Mouse (Mus musculus) forebrain, embryonic 13.5 days (tissue): ENCODE results near the gene Agap1. TPM values are rescaled to one million over a fixed set of nuclear protein-coding genes. Genes with fewer than 3 reads are reported as not detected.

Source experiments
- ATAC-seq: fragments of 200-750 bp; cut with Nextera tagmentation; 2 replicates; pipeline ENCODE4 v1.8.0; 2017
- H3K27ac ChIP-seq: fragments of 300-500 bp; sonication (generic); 2 replicates; pipeline ENCODE4 v1.5.1; 2015; ENCODE audit warnings: inconsistent platforms, mild to moderate bottlenecking, moderate library complexity
- H3K27me3 ChIP-seq: fragments of 300-500 bp; sonication (generic); 2 replicates; pipeline ENCODE4 v1.6.1; 2015; ENCODE audit warnings: mild to moderate bottlenecking, inconsistent platforms
- H3K36me3 ChIP-seq: fragments of 300-500 bp; sonication (generic); 2 replicates; pipeline ENCODE4 v1.6.1; 2015; ENCODE audit warnings: mild to moderate bottlenecking, inconsistent platforms; ENCODE audit not compliant: poor library complexity, severe bottlenecking
- H3K4me1 ChIP-seq: fragments of 300-500 bp; sonication (generic); 2 replicates; pipeline ENCODE4 v1.6.1; 2015; ENCODE audit warnings: inconsistent platforms
- H3K4me2 ChIP-seq: fragments of 300-500 bp; sonication (generic); 2 replicates; pipeline ENCODE4 v1.6.1; 2015; ENCODE audit warnings: inconsistent platforms, mild to moderate bottlenecking, moderate library complexity
- H3K4me3 ChIP-seq: fragments of 300-500 bp; sonication (generic); 2 replicates; pipeline ENCODE4 v1.5.1; 2015; ENCODE audit warnings: mild to moderate bottlenecking, inconsistent platforms
- H3K9ac ChIP-seq: fragments of 300-500 bp; sonication (generic); 2 replicates; pipeline ENCODE4 v1.6.1; 2015; ENCODE audit warnings: mild to moderate bottlenecking, inconsistent platforms
- H3K9me3 ChIP-seq: fragments of 300-500 bp; sonication (generic); replicated peaks from 2 replicates; pipeline ENCODE4 v1.6.1; 2016; ENCODE audit warnings: inconsistent platforms
- WGBS: fragments of 180-500 bp; shearing (Covaris S2); methylation state at CpG from one replicate; pipeline ENCODE4 v1.1.7; 2015; 5-methylcytosine and 5-hydroxymethylcytosine counted together
- polyA plus RNA-seq: library from polyadenylated mRNA; unstranded; fragments of >200 nt; fragmentation: Nextera tagmentation; extraction: Ambion mirVana; gene quantifications from 2 replicates; pipeline ENCODE4 v1.2.1, GENCODE M21; 2015

The Agap1 gene
- polyA plus RNA-seq, 1 experiment from 2014 or later = 25.4 TPM

DNA sequence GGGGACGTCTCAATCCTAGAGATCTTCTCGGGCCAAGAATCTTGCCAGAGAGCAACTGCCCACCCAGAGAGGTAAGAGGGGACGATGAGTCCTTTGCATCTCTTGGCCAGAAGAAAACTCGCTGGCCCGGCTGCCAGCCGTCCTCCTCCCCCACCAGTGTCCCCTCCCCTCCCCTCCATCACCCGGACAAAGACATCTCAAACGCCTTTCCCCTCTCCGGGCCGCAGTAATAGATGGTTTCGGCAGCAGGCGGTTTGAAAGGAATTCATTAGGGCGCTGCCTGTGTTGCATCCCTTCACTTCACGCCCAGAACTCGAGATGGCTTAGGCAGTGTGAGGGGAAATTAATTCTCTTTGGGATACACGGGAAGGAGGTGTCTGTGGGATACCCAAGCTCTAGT is 478.0 kb downstream of the Agap1 start:
- ATAC-seq = no peak
- no peak overlapping the region for H3K9ac ChIP-seq
- no peaks in the 10 kb centered on the region for H3K9me3 ChIP-seq
- peaks cover 68% of the 10 kb centered on the region for H3K4me1 ChIP-seq
- no peaks in the 10 kb centered on the region for H3K36me3 ChIP-seq
- H3K4me2 ChIP-seq = no peak overlapping the region
- no peak overlapping the region for H3K4me3 ChIP-seq
- no peak overlapping the region for H3K27ac ChIP-seq
- peaks cover 100% of the 10 kb centered on the region for H3K27me3 ChIP-seq
- WGBS = under 1% methylated on average over 16 of the region's 16 CpGs

DNA sequence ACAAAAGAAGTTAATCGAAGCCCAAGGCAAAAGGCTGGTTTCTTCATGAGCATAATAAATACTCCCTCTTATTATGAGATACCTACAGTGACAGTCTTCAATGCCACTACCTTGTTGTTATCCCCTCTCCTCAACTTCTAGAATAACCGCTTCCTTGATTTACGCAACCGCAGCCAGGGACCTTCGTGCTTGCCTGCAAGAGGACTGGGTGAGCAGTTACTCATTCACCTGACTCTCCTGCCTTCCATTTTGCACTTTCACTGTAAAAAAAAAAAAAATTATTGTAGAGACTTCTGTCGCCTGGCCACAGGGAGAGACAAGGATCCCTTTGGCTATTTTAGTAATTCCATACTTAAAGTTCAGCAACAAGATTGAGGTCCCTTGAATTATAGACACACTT is 478.4 kb downstream of the Agap1 start:
- Histone ChIP-seq H3K4me2 (no peak overlapping the region), H3K4me3 (no peak overlapping the region), H3K9me3 (no peaks in the 10 kb centered on the region), H3K4me1 (peaks cover 68% of the 10 kb centered on the region), H3K27me3 (peaks cover 100% of the 10 kb centered on the region), H3K36me3 (no peaks in the 10 kb centered on the region), H3K9ac (no peak overlapping the region), H3K27ac (no peak overlapping the region)
- 2% methylated on average over 6 of the region's 6 CpGs for WGBS
- ATAC-seq = no peak

DNA sequence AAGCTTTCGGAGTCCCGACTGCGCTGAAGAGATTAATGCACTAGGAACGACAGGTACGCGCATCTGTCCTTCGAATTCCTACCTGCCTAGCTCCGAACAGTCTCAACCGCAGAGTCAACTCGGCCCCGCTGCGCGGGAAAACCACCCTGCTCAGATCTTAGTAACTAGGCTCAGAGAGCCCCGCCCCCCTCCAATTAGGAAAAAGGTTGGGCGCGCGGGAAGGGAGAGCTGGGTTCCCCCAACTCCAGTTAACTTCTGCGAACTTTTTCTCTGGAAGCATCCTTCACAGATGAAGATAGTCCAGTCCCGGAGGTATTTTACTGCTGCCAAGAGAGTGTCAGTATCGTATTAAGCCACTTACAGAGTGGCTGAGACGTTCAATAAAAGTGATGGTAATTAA is 479.2 kb downstream of the Agap1 start:
- H3K36me3 ChIP-seq = no peaks in the 10 kb centered on the region
- H3K4me1 ChIP-seq = peaks cover 66% of the 10 kb centered on the region
- WGBS = 0% methylated on average over 21 of the region's 21 CpGs
- H3K27me3 ChIP-seq = peaks cover 100% of the 10 kb centered on the region
- H3K4me3 ChIP-seq = no peak overlapping the region
- peak overlapping the region; percentile 6; the same call in 1 of the 2 replicates for H3K4me2 ChIP-seq
- H3K27ac ChIP-seq = no peak overlapping the region
- ATAC-seq = no peak
- H3K9me3 ChIP-seq = no peaks in the 10 kb centered on the region
- no peak overlapping the region for H3K9ac ChIP-seq

DNA sequence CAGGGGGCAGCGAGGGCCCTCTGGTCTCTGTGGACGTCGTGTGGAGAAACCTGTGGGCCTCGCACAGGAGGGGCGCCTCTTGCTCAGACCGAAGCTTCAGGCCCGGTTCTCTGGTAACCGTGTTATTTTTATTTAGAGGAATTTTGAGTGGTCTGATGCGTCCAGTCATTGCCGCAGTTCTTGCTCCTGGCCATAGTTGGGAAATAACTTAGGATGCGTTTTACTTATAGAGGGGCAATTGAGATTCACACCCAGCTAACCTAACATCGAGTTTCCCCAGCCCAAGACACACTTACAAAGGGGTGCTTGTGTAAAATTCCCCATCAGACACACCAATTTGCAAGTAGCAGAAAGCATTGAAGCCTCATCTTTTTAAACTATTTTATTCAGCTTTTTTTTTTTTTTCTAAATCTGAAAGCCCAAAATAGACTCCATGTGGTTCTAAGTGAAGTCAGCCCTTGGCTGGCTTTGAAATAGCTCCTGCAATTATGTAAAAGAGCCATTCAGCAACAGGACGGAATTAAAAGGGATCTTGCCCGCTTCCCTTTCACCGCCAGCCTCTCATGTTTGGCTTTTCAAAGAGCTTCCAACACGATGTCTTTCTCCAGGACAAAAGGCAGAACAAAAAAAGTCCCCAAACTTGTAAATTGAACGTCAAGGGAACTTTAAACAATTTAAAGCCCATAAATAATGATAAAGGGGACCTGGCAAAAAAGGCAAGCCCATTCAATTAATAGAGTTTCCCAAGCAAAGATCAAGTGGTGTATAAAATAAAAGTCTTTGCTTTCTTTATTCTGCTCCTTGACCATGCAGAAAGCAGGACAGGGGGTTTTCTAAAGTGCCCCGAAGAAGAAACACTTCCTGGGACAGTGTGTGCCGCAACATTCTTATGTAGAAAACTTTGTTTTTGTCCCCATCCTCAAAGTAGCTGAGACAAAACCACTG is 480.0 kb downstream of the Agap1 start:
- no peak overlapping the region for H3K27ac ChIP-seq
- H3K27me3 ChIP-seq = peaks cover 100% of the 10 kb centered on the region
- under 1% methylated on average over 19 of the region's 19 CpGs for WGBS
- H3K4me1 ChIP-seq = peaks cover 60% of the 10 kb centered on the region
- H3K9ac ChIP-seq = no peak overlapping the region
- no peak overlapping the region for H3K4me2 ChIP-seq
- no peaks in the 10 kb centered on the region for H3K9me3 ChIP-seq
- ATAC-seq = no peak
- no peak overlapping the region for H3K4me3 ChIP-seq
- H3K36me3 ChIP-seq = no peaks in the 10 kb centered on the region

DNA sequence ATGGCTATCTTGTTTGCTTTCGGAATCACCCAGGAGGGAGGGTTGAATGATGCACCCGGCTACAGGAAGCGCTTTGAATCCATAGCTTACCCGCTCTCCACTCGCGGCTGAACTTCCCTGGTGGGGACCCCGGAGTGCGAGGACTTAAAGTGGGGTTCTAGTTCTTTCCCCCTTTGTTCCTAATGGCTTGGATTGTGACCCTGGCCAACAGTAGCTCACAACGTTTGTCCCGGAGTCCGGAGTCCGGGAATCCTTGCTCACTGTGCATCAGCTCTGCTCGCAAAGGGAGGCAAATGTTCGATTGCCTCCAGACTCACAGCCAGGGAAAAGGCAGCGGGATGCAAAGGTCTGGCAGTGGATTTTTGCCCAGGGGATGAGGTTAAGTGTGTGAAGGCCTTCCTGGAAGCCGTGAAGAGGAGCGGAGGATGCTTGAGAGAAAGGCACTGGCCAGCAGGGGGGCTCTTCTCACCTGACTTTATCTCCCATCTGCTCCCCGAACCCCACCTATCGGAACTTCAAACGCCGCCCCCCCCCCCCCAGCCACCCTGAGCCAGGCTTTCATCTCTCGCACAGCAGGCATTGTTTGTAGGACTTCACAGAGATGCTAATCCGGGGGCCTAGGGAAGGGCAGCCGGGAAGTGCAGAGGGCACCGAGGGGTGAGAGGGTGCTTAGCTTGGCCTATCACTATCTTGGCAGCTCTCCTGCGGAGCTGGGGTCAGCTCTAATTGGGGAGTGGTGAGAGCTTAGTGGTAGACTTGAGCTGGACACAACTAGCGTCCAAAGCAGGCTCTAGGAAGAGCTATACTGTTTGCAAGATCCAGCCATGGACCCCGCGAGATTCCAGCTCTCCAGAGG is 481.1 kb downstream of the Agap1 start:
- Histone ChIP-seq H3K9me3 (no peaks in the 10 kb centered on the region), H3K27ac (no peak overlapping the region), H3K4me2 (no peak overlapping the region), H3K36me3 (no peaks in the 10 kb centered on the region), H3K27me3 (peaks cover 99% of the 10 kb centered on the region), H3K4me1 (peaks cover 52% of the 10 kb centered on the region), H3K4me3 (no peak overlapping the region), H3K9ac (no peak overlapping the region)
- ATAC-seq = no peak
- 1% methylated on average over 27 of the region's 29 CpGs for WGBS

DNA sequence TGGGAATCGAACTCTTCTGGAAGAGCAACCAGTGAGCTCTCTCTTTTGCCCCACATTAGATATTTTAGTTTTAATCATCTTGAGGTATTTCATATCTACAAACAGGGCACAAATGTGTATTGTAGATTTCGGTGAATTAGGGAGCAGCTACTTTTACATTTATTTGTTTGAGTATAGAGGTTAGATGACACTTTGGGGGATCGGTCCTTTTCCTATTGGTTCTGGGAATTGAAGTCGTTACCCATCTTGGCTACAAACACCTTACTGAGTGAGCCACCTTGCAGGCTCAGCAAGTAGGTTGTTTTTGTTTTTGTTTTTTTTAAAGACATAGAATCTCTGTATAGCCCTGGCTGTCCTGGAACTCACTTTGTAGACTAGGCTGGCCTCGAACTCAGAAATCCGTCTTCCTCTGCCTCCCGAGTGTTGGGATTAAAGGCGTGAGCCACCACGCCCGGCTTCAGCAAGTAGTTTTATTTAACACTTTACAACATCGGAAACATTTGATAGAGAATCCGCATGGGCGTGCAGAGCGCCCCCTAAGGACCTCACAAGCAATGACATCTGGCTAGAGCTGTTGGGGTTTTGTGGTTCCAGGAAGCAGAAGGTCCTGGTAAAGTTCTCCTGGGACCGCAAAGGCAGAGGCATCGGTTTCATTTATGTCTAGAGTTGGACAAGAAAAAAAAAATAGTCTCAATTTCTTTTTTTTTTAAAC is 484.4 kb downstream of the Agap1 start:
- Histone ChIP-seq H3K27me3 (peaks cover 99% of the 10 kb centered on the region), H3K4me1 (peaks cover 39% of the 10 kb centered on the region), H3K4me2 (no peak overlapping the region), H3K9ac (no peak overlapping the region), H3K4me3 (no peak overlapping the region), H3K9me3 (no peaks in the 10 kb centered on the region), H3K27ac (no peak overlapping the region), H3K36me3 (no peaks in the 10 kb centered on the region)
- no peak for ATAC-seq
- WGBS = 20% methylated on average over 16 of the region's 16 CpGs

DNA sequence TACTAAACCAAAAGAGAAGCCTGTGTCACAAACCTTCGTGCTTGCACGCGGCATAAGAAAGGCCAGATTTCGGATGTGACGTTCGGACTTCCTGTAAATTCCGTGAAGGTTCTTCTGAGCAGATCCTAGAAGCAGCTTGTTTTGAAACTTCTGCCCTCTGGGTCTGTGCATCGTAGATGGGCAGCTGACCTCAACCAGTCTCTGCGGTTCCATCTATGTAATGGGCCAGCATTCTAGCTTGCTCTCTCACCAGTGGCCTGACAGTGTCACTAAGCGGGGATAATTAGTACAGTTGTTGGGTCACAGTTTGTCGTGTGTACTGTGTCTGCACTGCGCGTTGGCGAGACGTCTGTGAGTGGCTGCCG is 485.0 kb downstream of the Agap1 start:
- 28% methylated on average over 16 of the region's 16 CpGs for WGBS
- ATAC-seq = no peak
- peaks cover 34% of the 10 kb centered on the region for H3K4me1 ChIP-seq
- no peaks in the 10 kb centered on the region for H3K9me3 ChIP-seq
- H3K9ac ChIP-seq = no peak overlapping the region
- H3K27ac ChIP-seq = no peak overlapping the region
- H3K4me2 ChIP-seq = no peak overlapping the region
- H3K4me3 ChIP-seq = no peak overlapping the region
- peaks cover 99% of the 10 kb centered on the region for H3K27me3 ChIP-seq
- H3K36me3 ChIP-seq = no peaks in the 10 kb centered on the region

DNA sequence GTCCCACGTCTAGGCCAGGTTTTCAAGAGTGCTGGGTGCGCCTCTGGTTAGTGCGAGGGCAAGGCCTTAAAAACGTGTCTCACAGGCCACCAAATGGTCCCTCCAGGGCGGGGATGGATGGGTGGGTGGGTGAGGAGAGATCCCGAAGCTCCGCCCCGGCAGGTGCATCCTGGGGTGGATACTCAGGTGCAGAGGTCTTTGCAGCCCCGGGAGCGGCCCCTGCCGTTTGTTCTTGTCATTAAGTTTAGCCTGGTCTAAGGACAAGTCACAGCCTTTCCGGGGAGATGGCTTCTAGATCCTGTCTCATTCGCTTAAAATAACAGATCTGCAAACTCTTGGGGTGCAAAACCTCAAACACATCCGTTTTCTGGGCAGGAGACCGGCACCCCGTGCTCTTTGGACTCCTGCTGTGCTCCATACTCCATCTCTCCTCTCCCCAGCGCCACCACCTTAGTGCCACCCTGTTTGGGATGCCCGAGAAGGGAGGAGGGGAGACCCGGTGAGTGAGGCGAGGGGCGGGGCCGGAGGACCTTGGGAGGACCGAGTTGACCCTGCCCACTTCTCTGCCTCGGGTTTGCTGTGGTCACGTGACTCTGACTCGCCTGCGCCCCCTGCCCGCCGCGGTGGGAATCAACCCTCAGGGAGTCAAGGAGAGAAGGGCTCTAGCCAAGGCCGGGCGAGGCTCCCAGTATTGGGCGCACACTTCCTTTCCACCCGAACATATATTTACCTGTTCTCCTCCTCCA is 485.5 kb downstream of the Agap1 start:
- no peak overlapping the region for H3K4me2 ChIP-seq
- peaks cover 28% of the 10 kb centered on the region for H3K4me1 ChIP-seq
- no peak overlapping the region for H3K9ac ChIP-seq
- no peak for ATAC-seq
- 3% methylated on average over 34 of the region's 34 CpGs for WGBS
- no peaks in the 10 kb centered on the region for H3K9me3 ChIP-seq
- peaks cover 99% of the 10 kb centered on the region for H3K27me3 ChIP-seq
- no peak overlapping the region for H3K4me3 ChIP-seq
- no peak overlapping the region for H3K27ac ChIP-seq
- no peaks in the 10 kb centered on the region for H3K36me3 ChIP-seq

DNA sequence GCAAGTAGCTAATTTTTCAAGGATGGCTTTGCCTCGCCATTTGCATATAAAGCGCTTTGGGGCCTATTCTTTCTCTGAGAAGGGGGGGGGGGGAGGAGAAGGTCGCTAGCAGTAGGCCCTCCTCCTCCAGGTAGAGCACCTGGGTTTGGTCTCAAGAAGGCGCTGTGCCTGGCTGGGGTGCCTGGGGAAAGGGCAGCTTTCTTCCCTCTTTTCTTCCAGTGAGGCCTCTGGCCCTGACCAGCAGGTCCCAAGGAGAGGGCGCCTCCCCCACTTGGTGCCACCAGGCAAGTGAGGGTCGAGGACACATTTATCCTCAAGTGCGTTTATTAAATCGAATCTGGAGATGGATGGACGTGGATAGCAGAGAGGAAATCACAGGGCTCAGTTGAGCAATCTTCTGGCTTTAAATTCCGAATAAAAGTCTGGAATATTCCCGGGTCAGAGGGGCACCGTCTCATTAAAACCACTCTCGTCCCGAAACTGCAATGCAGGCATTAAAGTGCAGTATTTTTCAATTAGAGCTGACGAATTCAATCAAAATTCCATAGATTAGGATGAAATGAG is 486.4 kb downstream of the Agap1 start:
- Histone ChIP-seq H3K4me3 (no peak overlapping the region), H3K27ac (no peak overlapping the region), H3K36me3 (no peaks in the 10 kb centered on the region), H3K4me2 (no peak overlapping the region), H3K27me3 (peaks cover 99% of the 10 kb centered on the region), H3K9ac (no peak overlapping the region), H3K9me3 (no peaks in the 10 kb centered on the region), H3K4me1 (peaks cover 20% of the 10 kb centered on the region)
- no peak for ATAC-seq
- 6% methylated on average over 15 of the region's 15 CpGs for WGBS

DNA sequence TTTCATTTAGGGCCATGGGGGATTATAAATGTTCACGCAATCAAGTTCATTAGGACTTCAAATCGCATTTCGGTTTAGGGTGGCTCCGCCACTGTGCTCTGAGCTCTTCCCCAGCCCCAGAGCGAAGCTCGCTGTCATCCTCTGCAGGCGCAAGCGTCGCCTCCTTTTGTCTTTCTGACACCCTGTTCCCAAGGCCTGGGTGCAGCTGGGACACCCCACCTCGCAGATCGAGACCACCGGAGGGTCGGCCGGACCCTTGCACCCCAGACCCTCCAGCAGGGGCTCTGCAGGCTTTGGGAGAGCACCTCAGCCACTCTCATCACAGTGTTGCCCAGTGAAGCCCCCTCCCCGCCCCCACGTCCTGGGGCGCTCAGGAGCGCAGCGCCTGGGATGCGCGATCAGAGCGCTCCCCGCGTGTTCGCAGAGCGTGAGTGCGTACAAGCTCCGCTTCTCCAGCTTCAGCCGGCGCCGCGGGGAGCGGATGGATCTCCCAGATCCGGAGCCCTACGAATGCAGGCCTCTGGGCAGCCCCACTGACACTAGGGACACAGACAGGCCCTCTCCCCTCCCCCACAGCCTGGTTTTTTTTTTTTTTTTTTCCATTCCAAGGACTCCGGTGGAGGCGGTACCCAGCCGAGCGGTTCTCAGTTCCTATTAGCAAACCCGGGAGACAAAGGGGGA is 487.2 kb downstream of the Agap1 start:
- ATAC-seq = peak; percentile 44; the same call in 1 of the 2 replicates

More for the DNA sequence above, 487.2 kb downstream of the Agap1 start:
- H3K9ac ChIP-seq = peak overlapping the region; percentile 51
- peaks cover 99% of the 10 kb centered on the region for H3K27me3 ChIP-seq
- H3K4me2 ChIP-seq = peak overlapping the region; percentile 55
- H3K36me3 ChIP-seq = no peaks in the 10 kb centered on the region
- H3K4me1 ChIP-seq = peaks cover 19% of the 10 kb centered on the region
- peak overlapping the region; percentile 30 for H3K4me3 ChIP-seq
- no peaks in the 10 kb centered on the region for H3K9me3 ChIP-seq
- WGBS = under 1% methylated on average over 40 of the region's 40 CpGs
- no peak overlapping the region; the same call in 1 of the 2 replicates for H3K27ac ChIP-seq
